Mouse (Mus musculus) monocyte, adult 2 months (primary cell): Measurements from ENCODE around the gene Klhdc3.

Source experiments
- DNase-seq, 2 experiments: peaks; one replicate each; pipeline ENCODE4 v3.0.0; 2022; ENCODE audit warnings: low spot score in 2 of 2, low read depth in 1 of 2

Klhdc3 gene

DNA sequence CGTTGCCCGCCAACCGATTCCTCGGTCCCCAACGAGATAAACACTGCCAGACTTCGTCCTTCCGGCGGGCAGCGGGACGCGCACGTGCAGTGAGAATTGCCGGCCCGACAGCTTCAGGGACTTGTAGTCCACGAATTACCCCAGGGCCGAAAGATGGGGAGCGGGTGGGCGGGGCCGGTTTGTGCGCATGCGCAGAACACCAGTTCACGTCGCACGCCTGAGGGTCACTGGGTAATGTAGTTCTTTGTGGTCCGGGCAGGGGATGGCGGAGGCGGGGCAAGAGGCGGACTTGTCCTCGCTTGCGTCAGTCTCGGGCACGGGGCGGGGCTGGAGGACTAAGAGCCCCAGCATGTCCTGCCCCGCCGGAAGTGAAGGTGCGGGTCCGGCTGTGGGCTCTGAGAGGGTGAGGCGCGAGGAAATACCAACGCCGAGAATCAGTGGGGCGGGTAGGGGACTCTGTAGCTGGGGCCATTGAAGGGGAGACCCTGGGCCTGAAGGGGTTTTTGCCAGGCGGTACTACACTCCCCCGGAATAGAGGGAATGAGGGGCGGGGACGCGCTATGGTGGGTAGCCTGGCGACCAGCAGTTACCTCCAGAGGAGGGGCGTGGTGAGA lies at the start of gene Klhdc3:
Gene Klhdc3 (minus strand): TSS at position 155 of the 614 bp plus-strand sequence.
- peak; percentile 90 to 92 for DNase-seq

DNA sequence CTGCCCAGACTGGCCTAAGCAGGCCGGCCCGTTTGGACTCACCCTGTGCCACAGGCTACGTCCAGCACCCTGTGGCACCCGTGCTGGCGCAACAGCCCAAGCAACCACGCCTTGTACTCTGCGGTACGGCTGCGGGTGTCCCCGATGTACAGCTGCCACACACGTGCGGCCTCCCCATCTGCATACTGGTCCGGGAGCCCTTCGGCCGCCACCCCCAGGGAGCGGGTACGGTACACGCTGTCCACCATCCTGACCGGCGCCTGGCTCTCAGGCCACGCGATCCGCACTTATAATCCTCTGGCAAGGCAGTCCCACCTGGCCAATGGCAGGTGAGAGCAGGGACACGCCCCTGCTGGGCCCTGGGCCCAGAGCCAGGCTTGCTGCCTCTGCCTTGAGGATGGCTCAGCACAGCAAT lies 48.2 kb upstream of the Klhdc3 start, which contains the start of gene Gnmt:
Gene Gnmt (minus strand): TSS at position 265 of the 415 bp plus-strand sequence.
- no peak for DNase-seq

DNA sequence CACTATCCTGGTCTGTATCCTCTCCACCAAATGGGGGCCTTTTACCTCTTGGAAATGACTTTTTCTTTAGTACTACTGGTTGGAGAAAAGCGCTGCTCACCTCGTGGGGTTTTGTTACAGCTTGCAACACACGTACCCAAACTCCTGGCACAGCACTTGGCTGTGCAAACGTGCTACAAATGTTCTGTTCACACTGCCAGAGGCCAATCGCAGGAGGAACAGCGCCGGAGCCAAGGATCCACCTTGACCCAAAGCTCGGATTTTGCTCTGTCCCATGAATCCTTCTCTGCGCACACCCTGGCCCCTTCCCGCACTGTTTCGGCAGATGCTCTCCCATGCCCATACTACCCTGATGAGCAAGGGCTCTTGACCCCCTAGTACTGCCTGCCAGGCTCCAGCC lies 47.8 kb upstream of the Klhdc3 start:
- no peak for DNase-seq

DNA sequence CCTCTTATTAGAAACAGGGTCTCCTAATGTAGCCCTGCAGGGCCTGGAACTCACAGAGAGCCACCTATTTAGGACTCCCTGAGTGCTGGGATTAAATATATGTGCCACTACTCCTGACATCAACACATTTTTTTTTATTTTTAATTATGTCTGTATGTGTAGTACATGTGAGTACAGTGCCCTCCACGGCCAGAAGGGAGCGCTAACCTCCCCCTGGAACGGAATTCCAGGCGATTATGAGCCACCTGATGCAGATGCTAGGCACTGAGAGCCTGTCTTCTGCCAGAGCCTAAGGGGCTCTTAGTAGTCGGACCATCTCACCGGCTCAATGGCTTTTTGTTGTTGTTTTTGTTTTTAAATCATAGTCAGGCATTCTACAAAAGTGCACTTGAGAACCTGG lies 47.3 kb upstream of the Klhdc3 start:
- no peak for DNase-seq

DNA sequence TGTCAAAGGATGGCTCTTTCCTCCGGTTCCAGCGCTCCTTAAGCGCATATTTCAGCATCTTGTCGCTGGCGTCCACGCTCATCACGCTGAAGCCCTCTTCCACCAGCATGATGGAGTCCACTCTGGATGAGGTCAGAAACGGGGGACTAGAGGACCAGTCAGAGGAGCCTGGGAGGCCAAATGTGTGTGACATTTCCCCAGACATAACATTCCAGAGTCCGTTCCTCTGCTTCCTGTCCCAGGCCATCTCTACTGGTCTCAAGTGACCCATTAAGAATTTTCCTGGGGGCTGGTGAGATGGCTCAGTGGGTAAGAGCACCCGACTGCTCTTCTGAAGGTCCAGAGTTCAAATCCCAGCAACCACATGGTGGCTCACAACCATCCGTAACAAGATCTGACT lies 46.6 kb upstream of the Klhdc3 start:
- DNase-seq = no peak

DNA sequence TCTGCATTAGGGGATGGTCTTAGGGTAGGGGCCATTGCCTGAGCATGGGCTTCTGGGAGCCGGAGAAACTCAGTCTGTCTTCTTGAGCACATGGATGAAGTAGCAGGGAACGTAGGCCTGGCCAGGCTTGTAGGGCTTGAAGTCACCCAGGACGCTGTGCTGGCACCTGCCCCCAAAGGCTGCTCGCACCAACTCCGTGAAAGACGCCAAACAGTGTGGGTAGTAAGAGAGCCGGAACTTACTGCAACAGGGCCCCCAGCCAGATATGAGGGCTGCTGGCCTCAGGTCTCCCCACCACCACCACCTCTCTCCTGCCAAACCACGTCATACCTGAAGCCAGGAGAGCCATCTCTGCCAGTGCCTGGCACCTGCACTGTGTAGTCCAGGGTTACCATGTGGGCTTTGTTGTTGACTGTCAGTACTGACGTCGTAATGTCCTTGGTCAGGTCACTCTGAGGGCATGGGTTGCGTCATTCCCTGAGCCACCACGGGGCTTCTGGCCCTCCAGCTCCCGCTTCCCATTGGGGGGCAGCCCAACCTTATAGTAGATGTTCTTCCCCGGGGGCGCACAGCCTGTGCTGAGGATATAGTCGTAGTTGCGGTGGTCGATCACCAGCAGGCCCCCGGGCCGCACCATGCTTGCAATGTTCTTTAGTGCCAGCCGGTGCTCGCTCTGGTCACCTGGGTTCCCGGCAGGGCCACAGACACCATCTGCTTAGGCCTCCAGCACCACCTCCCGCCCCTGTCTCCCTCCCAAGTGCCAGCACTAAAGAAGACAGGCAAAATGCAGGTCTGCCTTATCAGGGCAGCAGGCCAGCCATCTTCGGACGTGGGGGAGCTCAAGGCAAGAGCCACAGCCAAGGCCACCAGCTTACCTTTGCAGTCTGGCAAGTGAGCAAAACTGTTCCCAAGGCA lies 45.3 kb upstream of the Klhdc3 start:
- no peak for DNase-seq

DNA sequence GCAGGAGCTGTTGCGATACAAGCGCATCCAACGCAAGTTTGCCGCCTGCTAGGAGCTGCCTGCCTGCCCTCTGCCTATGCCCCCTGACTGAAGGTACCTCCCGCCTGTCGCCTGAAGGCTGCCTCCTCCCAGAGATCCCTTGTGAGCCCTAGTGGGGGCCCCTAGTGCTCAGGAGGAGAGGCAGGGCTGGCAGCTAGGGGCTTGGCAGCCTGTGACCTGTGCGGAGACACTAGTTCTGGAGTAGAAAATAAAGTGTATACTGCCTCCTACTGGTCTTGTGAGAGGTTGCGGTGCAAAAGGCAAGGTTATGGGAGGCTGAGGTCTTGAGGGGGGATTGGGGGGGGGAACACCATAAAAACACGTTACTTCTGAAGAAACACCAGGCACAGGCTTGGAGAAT lies 44.6 kb upstream of the Klhdc3 start:
- DNase-seq = no peak

DNA sequence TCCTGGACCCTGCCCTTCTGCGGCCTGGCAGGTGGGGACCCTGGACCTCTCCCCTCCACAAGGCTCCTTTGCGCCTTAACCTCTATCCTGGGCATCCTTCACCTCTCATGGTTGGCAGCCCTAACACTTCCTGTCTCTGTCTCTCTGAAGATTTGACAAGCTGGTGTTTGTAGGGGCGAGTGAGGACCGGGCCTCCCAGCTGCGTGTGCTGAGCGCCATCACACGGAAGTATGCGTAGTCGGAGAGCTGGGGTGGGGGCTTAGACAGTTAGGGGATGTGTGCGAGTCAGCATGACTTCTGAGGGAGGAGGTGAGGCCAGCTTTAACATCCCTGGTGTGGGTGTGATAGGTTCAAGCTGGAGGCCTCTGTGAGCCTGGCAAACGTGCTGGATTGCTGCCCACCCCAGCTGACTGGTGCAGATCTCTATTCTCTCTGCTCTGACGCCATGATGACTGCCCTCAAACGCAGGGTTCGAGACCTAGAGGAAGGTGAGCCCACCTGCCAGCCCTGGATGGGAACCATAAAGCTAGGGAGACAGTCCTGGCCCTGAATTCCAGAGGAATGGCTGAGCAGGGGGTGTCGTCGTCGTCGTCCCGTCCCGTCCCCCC lies 43.9 kb upstream of the Klhdc3 start:
- DNase-seq = no peak

DNA sequence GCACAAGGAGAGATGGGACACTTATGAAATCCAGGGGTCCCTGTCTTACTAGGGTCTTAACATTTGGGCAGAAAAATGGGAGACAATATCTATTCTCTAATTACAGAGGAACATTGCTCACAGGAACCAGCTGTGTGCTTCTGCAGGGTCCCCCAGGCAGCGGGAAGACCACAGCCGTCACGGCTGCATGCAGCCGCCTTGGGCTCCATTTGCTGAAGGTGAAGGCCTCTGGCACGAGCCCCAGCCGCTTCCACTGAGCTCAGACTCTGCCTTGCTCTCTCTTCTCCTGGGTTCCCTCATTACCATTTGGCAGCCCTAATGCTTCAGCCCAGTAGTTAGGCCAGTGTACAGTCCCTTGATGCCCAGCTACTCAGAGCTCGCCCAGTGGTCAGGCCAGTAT lies 40.4 kb upstream of the Klhdc3 start:
- no peak for DNase-seq

DNA sequence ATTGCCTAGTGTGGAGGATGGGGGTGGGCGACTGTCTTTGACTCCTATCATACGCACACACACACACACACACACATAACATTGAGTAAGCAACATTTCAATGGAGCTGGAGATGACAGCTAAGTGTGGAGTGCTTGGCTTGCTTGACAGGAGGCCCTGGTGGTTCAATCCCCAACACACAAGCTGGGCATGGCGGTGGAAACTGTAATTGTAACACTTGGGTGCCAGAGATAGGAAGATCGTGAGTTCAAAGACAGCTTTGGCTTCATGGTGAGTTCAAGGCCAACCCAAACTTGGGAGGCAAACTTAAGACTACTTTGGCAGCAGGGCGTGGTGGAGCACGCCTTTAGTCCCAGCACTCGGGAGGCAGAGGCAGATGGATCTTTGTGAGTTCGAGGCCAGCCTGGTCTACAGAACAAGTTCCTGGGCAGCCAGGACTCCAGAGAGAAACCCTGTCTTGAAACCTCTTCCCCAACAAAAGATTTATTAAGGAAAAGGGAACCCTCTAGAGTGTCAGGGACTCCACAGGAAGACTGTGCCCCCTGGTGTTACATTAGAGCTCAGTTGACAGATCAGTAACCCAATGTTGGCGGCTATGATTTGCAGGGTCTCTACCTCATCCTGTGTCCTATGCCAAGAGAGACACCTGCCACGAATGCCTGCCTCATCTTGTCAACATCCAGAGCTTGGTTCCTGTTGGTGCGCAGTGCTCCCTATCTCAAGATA lies 34.2 kb upstream of the Klhdc3 start:
- no peak for DNase-seq

DNA sequence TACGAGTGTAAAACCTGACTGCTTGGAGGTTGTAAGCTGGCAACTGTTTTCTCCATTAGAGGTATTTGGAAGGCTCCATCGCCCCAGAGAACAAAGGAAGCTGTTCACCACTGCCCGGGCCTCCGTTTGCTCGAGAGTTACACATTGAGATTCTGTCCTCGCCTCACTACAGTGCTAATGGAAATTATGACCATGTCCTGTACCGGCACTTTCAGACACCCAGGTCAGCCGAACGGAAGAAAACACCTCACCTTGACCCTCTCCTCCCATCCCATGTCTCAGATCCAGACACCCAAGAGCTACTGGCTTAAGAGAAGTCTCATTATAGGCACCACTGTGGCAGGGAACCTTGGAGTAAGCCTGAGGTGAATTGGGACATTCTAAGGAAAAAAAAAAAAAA lies 33.1 kb upstream of the Klhdc3 start:
- DNase-seq = no peak

DNA sequence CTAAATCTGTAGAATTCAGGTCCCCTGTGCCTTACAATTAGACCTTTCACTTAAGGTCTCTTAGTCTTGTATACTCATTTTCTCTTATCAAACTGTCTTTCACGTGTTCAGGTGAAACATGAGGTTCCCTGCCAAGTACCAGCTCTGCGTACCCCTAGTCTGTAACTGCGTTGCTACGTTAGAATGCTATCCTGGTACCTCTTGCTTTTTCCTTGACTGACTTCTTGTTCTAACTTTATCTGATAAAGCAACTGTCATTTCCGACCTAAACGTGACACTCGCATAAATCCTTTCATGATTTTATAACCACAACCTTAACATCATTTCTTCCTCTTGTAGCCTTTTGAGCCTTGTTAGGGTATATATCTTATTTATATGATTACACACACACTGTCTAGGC lies 31.7 kb upstream of the Klhdc3 start:
- no peak for DNase-seq

DNA sequence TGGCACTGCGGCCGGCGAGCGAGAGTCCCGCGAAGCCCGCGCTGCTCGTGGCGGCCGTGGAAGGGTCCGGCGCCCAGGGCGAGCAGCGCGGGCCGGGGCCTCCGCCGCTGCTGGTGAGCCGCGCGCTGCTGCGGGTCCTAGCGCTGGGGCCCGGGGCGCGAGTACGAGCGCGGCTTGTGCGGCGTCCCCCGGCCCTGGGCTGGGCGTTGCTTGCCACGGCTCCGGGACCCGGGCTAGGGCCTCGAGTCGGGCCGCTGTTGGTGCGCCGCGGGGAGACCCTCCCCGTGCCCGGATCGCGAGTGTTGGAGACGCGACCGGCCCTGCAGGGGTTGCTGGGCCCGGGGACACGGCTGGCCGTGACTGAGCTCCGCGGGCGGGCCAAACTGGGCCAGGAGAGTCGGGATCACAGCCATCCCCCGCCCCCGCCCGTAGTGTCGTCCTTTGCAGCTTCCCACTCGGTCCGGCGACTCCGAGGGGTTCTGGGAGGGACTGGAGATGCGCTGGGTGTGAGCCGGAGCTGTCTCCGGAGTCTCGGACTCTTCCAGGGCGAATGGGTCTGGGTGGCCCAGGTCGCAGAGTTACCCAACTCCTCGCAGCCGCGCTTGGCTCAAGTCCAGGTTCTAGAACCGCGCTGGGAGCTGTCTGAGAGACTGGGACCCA lies 31.0 kb upstream of the Klhdc3 start:
- DNase-seq = no peak

DNA sequence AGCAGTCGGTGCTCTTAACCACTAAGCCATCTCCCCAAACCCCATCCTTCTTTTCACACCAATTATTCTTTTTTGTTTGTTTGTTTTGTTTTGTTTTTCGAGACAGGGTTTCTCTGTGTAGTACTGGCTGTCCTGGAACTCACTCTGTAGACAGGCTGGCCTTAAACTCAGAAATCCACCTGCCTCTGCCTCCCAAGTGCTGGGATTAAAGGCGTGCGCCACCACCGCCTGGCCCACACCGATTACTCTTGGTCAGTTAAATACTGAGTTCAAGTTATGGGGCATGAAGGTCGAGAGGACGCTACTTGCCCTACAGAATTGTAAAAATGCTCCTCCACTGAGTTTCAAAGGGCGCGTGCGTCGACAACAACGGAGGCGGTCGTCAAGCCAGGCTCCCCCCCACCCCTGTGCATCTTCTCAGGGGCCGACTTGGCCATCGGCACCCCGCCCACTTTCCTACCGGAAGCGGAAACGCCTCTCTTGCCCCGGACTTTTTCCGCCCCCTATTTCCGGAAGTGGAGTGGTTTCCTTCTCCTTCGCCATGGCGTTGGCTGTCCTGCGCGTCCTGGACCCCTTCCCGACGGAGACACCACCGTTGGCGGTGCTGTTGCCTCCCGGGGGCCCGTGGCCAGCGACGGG lies 30.4 kb upstream of the Klhdc3 start, which contains the start of gene Pex6:
Gene Pex6 (plus strand): TSS at position 505 of the 639 bp plus-strand sequence.
- DNase-seq = peak; percentile 65 to 79

DNA sequence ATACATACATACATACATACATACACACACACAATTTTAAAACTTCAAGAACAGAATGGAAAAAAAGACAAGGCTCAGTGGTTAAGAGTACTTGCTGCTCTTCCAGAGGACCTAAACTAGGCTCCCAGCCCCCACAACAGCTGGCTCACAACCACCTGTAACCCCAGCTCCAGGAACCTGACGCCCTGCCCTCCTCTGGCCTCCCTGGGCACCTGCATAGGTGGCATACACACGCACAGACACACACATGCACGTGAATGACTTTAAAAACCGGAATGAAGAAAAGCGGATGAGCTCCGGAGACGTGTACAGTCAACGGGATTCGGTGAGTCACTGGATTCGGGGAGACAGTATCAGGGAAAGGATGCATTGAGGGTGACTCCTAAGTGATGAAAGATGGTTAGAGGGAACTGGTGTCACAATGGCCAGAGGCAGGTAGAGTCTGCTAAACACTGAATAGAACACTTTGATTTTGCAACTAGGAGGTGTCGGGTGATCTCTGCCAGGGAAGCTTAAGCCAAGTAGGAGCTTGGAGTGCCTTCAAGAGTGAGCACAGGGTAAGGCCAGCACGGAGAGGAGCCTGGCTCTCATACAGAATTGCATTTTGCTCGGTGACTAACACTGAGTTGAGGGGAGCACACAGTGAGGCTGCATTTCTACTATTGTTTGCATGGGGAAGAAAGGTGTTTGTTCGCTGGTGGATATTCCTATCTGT lies 25.8 kb upstream of the Klhdc3 start:
- no peak for DNase-seq

DNA sequence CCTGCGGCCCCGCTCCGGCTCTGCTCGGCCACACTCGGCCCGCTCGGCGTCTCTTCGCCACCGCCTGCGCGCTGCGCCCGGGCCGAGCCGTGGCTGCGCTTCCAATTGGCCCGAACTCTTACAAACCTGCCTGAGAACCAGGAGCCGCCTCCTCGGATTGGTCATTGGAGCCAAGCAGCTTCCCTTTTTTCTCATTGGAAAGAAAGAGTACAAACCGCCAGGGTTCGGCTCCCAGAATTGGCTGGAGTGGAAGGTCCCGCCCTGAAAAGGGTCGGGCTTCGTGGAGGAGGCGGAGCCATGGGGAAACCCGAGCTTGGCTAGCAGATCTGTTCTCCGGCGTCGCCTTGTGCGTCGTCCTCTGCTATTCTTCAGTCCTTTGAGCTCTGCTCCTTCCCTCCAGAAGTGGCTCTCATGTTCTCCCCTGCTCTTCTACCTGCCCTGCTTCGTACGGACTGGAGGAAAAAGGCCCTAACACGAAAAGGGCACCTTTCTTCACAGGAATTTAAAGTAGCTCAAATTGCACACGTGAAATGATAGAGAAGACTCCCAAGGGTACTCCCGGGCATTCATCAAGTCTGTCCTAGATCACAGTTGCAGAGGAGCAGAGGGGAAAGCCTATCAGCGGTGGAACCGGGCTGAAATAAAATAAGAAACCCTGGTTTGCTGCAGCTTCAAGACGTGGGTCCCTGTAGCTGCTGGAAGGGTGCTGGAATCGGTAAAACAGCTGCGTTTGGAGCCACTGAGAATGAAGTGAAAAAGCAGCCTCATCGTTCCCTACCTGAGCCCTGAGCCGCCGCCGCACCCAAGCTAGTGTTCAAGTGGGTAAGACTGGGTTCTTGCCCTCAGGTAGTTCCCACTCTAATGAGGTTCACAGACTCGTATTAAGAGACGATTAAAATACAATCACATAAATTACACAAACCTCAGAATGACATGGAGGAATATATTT lies 24.4 kb upstream of the Klhdc3 start, which contains the start of gene Ppp2r5d:
Gene Ppp2r5d (minus strand): TSS at position 225 of the 949 bp plus-strand sequence.
- DNase-seq = peak; percentile 91 to 93

DNA sequence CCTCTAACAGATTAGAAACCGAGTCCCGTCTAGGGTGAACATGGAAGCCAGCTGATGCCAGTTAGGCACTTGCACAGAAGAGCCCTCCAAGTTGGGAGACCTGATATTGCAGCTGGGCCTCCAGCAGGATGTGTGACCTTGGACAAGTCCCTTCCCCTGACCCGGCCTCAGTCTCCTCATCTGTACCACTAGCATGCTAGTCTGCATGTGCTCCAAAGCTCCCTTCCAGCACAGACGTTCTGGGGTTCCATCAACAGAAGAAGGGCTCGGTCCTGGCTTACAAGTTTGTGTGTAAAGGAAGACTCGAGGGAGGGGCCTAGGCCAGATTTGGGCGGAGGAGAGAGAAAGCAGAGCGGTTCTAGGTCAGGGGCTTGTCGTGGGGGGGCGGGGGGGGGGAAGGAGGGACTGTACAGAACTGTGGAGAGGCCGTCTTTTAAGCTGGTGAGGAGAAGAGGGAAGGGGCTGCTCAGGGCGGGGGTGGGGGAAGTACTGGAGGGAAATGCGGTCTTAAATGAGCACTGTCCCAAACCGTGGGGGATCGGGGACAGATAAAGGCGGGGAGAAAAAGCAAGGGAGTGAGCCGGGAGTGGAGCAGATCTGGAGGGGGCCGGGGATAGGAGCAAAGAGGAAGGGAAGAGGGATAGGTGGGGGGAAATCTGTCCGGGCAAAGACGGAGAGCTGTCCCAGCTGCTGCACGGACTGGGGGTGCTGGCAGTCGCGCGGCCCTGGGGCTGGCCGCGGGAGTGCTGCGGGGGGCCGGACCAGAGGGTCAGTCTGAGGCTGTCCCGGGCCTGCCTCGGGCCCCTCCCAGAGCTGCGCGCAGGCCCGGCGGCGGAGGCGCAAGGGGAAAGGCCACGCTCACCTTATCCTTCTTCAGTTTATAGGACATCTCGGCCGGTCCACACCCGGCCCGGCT lies 23.5 kb upstream of the Klhdc3 start:
- no peak for DNase-seq
